Comparison of ENCODE assay signal across 29 mouse cellular contexts in the genomic region with DNA sequence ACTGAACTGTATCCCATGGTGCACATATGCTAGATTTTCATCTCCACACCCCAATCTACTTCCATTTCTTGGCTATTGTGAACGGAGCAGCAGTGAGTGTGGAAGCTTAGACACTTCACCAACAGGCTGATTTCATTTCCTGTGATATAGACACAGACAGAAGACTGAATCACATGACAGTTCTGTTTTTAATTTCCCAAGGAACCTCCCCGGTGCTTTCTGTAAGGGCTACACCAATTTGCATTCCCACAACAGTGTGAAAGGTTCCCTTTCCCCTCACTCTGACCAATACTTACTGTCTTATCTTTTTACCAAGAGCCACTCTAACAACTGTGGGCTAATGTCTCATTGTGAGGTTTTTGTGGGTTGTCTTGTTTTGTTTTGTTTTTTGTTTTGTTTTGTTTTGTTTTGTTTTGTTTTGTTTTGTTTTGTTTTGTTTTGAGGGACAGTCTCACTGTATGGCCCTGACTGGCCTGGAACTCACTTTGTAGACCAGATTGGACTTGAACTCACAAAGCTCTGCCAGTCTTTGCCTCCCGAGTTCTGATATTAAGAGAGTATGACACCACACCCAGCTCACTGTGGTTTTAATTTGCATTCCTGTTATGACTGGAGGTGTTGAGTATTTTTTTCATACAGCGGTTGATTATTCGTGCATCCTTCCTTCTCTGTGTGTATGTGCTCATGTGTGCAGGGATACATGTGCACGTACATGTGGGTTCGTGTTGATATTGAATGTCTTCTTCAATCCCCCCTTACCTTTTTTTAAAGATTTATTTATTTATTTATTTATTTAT. TPM values are rescaled to one million over a fixed set of nuclear protein-coding genes. Genes with fewer than 3 reads are reported as not detected.
A peak's percentile ranks its signal among the peaks of the same experiment; 100 is the strongest.
DNase-seq lines count a peak whose midpoint lies in the region; ATAC-seq and TF ChIP-seq lines count a peak whose summit lies in the region.
"Had no signal": no experiment of that assay in that cellular context is flagged by ENCODE, and none has a peak within 500 bp of the region (broad histone marks: within the 10 kb centered on the region; RNA-seq: fewer than 3 reads in every experiment).

No protein-coding gene starts in this region.

- H3K27ac ChIP-seq in limb, embryonic 14.5 days (replicated peaks; ENCODE audit: low read depth, low read length): 0 out of 2 replicates have a peak overlapping the region, but pooled peaks have one; percentile 19
- H3K27ac ChIP-seq in limb, embryonic 10.5 days: no peak overlapping the region
- H3K27ac ChIP-seq in embryonic facial prominence, embryonic 14.5 days (replicated peaks; ENCODE audit: low read depth, low read length): peak overlapping the region; percentile 40
- no peak overlapping the region for H3K27ac ChIP-seq in hindbrain, embryonic 10.5 days
- H3K27ac ChIP-seq: embryonic facial prominence, embryonic 12.5 days; hindbrain, embryonic 13.5 days; midbrain, embryonic 15.5 days; stomach, embryonic 15.5 days had no signal

- 74% methylated on average over 7 of the region's 7 CpGs for WGBS in limb, embryonic 14.5 days
- 83% methylated on average over 7 of the region's 7 CpGs for WGBS in limb, embryonic 10.5 days
- WGBS in embryonic facial prominence, embryonic 14.5 days: 68% methylated on average over 7 of the region's 7 CpGs
- WGBS in hindbrain, embryonic 10.5 days: 82% methylated on average over 7 of the region's 7 CpGs

- H3K27me3 ChIP-seq in limb, embryonic 14.5 days (ENCODE audit: control insufficient read depth, insufficient read depth, low read length): no peaks in the 10 kb centered on the region
- H3K27me3 ChIP-seq in limb, embryonic 10.5 days (ENCODE audit: low read depth, poor library complexity, severe bottlenecking): no peaks in the 10 kb centered on the region
- no peaks in the 10 kb centered on the region for H3K27me3 ChIP-seq in embryonic facial prominence, embryonic 14.5 days (replicated peaks; ENCODE audit: control insufficient read depth, insufficient read depth, low read length)
- no peaks in the 10 kb centered on the region for H3K27me3 ChIP-seq in hindbrain, embryonic 10.5 days (ENCODE audit: insufficient read depth, poor library complexity, severe bottlenecking)
- H3K27me3 ChIP-seq: embryonic facial prominence, embryonic 12.5 days; hindbrain, embryonic 13.5 days; midbrain, embryonic 15.5 days; stomach, embryonic 15.5 days had no signal

- no peak overlapping the region for H3K9ac ChIP-seq in limb, embryonic 14.5 days (ENCODE audit: low read depth, low read length, severe bottlenecking)
- no peak overlapping the region for H3K9ac ChIP-seq in embryonic facial prominence, embryonic 14.5 days (ENCODE audit: low read depth, low read length)
- H3K9ac ChIP-seq: embryonic facial prominence, embryonic 12.5 days; hindbrain, embryonic 13.5 days; liver, postnatal 0 days; midbrain, embryonic 15.5 days; stomach, embryonic 15.5 days had no signal

- TF ChIP-seq POLR2A in limb, embryonic 14.5 days (IDR thresholded peaks at IDR 0.05; ENCODE audit: borderline replicate concordance, extremely low read depth, insufficient read depth, insufficient read length): no peak

- H3K4me2 ChIP-seq in limb, embryonic 14.5 days (replicated peaks; ENCODE audit: low read depth, low read length, severe bottlenecking): no peak overlapping the region
- H3K4me2 ChIP-seq in embryonic facial prominence, embryonic 14.5 days (ENCODE audit: low read depth, low read length): no peak overlapping the region
- H3K4me2 ChIP-seq: embryonic facial prominence, embryonic 12.5 days; heart, embryonic 11.5 days; hindbrain, embryonic 13.5 days; midbrain, embryonic 15.5 days; stomach, embryonic 15.5 days had no signal

- no peaks in the 10 kb centered on the region for H3K9me3 ChIP-seq in limb, embryonic 14.5 days (ENCODE audit: control insufficient read depth, low read length)
- H3K9me3 ChIP-seq in limb, embryonic 10.5 days (replicated peaks): no peaks in the 10 kb centered on the region
- H3K9me3 ChIP-seq in embryonic facial prominence, embryonic 14.5 days (ENCODE audit: control insufficient read depth, low read length): no peaks in the 10 kb centered on the region
- H3K9me3 ChIP-seq in hindbrain, embryonic 10.5 days: no peaks in the 10 kb centered on the region
- H3K9me3 ChIP-seq: embryonic facial prominence, embryonic 12.5 days; hindbrain, embryonic 13.5 days; midbrain, embryonic 15.5 days; stomach, embryonic 15.5 days had no signal

- no peaks in the 10 kb centered on the region for H3K36me3 ChIP-seq in limb, embryonic 14.5 days (ENCODE audit: control insufficient read depth, insufficient read depth, low read length)
- H3K36me3 ChIP-seq in limb, embryonic 10.5 days: no peaks in the 10 kb centered on the region
- H3K36me3 ChIP-seq in embryonic facial prominence, embryonic 14.5 days (ENCODE audit: control insufficient read depth, insufficient read depth, low read length): no peaks in the 10 kb centered on the region
- H3K36me3 ChIP-seq in hindbrain, embryonic 10.5 days: no peaks in the 10 kb centered on the region
- H3K36me3 ChIP-seq: embryonic facial prominence, embryonic 12.5 days; hindbrain, embryonic 13.5 days; midbrain, embryonic 15.5 days; stomach, embryonic 15.5 days had no signal

- no peak for DNase-seq in limb, embryonic 14.5 days (ENCODE audit: low spot score)
- DNase-seq in limb, embryonic 10.5 days (ENCODE audit: low spot score): no peak
- no peak for DNase-seq in embryonic facial prominence, embryonic 14.5 days (ENCODE audit: low spot score)
- peak; percentile 35 for DNase-seq in naive thymus-derived CD4-positive, alpha-beta T cell, adult 2 months (ENCODE audit: low read depth)
- no peak for DNase-seq in hindbrain, embryonic 10.5 days (ENCODE audit: low spot score)
- DNase-seq in gastrocnemius, postnatal 25 days: no peak
- DNase-seq: adrenal gland, postnatal 36 days; cerebellum, adult 8-10 months; heart, postnatal 10 days; kidney, adult 11 months; kidney, postnatal 10 days; liver, postnatal 0 days; lung, postnatal 36 days; right cerebral cortex, postnatal 25 days; thymus, adult 18-20 months; thymus, postnatal 4 days had no signal

- ATAC-seq in limb, embryonic 14.5 days (ENCODE audit: low FRiP score, low read depth): no peak
- ATAC-seq in CD4-positive, CD25-positive, alpha-beta regulatory T cell, adult 4 months: peak; percentile 82
- no peak for ATAC-seq in embryonic facial prominence, embryonic 14.5 days (ENCODE audit: low read depth)
- no peak for ATAC-seq in megakaryocyte-erythroid progenitor cell, adult 5-6 weeks (replicated peaks; ENCODE audit: low FRiP score, low TSS enrichment, poor library complexity, severe bottlenecking)
- ATAC-seq: forebrain, embryonic 14.5 days; liver, postnatal 0 days; midbrain, embryonic 15.5 days had no signal

- H3K4me1 ChIP-seq in limb, embryonic 14.5 days (ENCODE audit: control insufficient read depth, insufficient read depth, low read length): no peaks in the 10 kb centered on the region
- 0 out of 2 replicates have a peak, but pooled peaks cover 7% of the 10 kb centered on the region for H3K4me1 ChIP-seq in limb, embryonic 10.5 days
- H3K4me1 ChIP-seq in embryonic facial prominence, embryonic 14.5 days (ENCODE audit: control insufficient read depth, insufficient read depth, low read length): peaks cover 1% of the 10 kb centered on the region; the same call in 1 of the 2 replicates
- no peaks in the 10 kb centered on the region; the same call in 1 of the 2 replicates for H3K4me1 ChIP-seq in hindbrain, embryonic 10.5 days (replicated peaks)
- H3K4me1 ChIP-seq: midbrain, embryonic 15.5 days had no signal

- H3K4me3 ChIP-seq in limb, embryonic 14.5 days (replicated peaks; ENCODE audit: low read length): no peak overlapping the region
- no peak overlapping the region for H3K4me3 ChIP-seq in limb, embryonic 10.5 days
- no peak overlapping the region for H3K4me3 ChIP-seq in embryonic facial prominence, embryonic 14.5 days (ENCODE audit: low read depth, low read length)
- no peak overlapping the region for H3K4me3 ChIP-seq in hindbrain, embryonic 10.5 days
- H3K4me3 ChIP-seq: embryonic facial prominence, embryonic 12.5 days; hindbrain, embryonic 13.5 days; midbrain, embryonic 15.5 days; stomach, embryonic 15.5 days had no signal

RNA-seq across cellular contexts. Expression of gene Cxcr1, which starts 6.8 kb away (rescaled TPM):
- polyA plus RNA-seq in limb, embryonic 14.5 days (2012; rRNA removed): not detected in 2 replicates
- not detected in 2 replicates for polyA plus RNA-seq in limb, embryonic 14.5 days (2014; fragmentation: Nextera tagmentation; extraction: Ambion mirVana)
- 0.10 TPM in 1 of 2 replicates, not detected in the other for polyA plus RNA-seq in limb, embryonic 10.5 days (2016; fragmentation: Nextera tagmentation; extraction: Ambion mirVana)
- not detected for polyA plus RNA-seq in CD4-positive, CD25-positive, alpha-beta regulatory T cell, adult 4 months (2017; shearing (Covaris generic))
- polyA plus RNA-seq in embryonic facial prominence, embryonic 14.5 days (2014; fragmentation: Nextera tagmentation; extraction: Ambion mirVana): not detected in 2 replicates
- polyA plus RNA-seq in hindbrain, embryonic 10.5 days (2016; fragmentation: Nextera tagmentation; extraction: Ambion mirVana): not detected in 2 replicates
- not detected for total RNA-seq in gastrocnemius, postnatal 25 days (2021)
- not detected in 2 replicates for total RNA-seq in megakaryocyte-erythroid progenitor cell, adult 5-6 weeks (2014; fragmentation: Nextera tagmentation)
- not detected in 2 replicates for total RNA-seq in megakaryocyte-erythroid progenitor cell, adult 5-6 weeks (2017)
- total RNA-seq: adrenal gland, postnatal 36 days; ES-E14; gastrocnemius, postnatal 4 days; heart, postnatal 10 days; layer of hippocampus, adult 18-20 months; left cerebral cortex, postnatal 36 days; liver, adult 2 months had no signal
- polyA plus RNA-seq: embryonic facial prominence, embryonic 12.5 days; forebrain, embryonic 14.5 days; heart, embryonic 11.5 days; hindbrain, embryonic 13.5 days; liver, adult 2 months; liver, postnatal 0 days; midbrain, embryonic 15.5 days; stomach, embryonic 15.5 days had no signal

RNA-seq across cellular contexts. Expression of gene Arpc2, which starts 34.6 kb away (rescaled TPM):
- polyA plus RNA-seq in limb, embryonic 14.5 days (2012; rRNA removed): 193 and 230 TPM in 2 replicates
- 344 and 345 TPM in 2 replicates for polyA plus RNA-seq in limb, embryonic 14.5 days (2014; fragmentation: Nextera tagmentation; extraction: Ambion mirVana)
- 355 and 369 TPM in 2 replicates for polyA plus RNA-seq in limb, embryonic 10.5 days (2016; fragmentation: Nextera tagmentation; extraction: Ambion mirVana)
- polyA plus RNA-seq in CD4-positive, CD25-positive, alpha-beta regulatory T cell, adult 4 months (2017; shearing (Covaris generic)): 100 to 1,000 TPM; 614 to 635 TPM
- polyA plus RNA-seq in embryonic facial prominence, embryonic 14.5 days (2014; fragmentation: Nextera tagmentation; extraction: Ambion mirVana): 341 and 347 TPM in 2 replicates
- polyA plus RNA-seq in hindbrain, embryonic 10.5 days (2016; fragmentation: Nextera tagmentation; extraction: Ambion mirVana): 352 and 355 TPM in 2 replicates
- total RNA-seq in gastrocnemius, postnatal 25 days (2021): 10 to 100 TPM; 62.7 to 70.6 TPM
- 211 and 242 TPM in 2 replicates for total RNA-seq in megakaryocyte-erythroid progenitor cell, adult 5-6 weeks (2014; fragmentation: Nextera tagmentation)
- total RNA-seq in megakaryocyte-erythroid progenitor cell, adult 5-6 weeks (2017): 228 and 233 TPM in 2 replicates

RNA-seq across cellular contexts. Expression of gene Cxcr2, which starts 47.5 kb away (rescaled TPM):
- polyA plus RNA-seq in limb, embryonic 14.5 days (2012; rRNA removed): 0.13 and 0.15 TPM in 2 replicates
- polyA plus RNA-seq in limb, embryonic 14.5 days (2014; fragmentation: Nextera tagmentation; extraction: Ambion mirVana): 0.06 TPM in 1 of 2 replicates, not detected in the other
- 0.06 and 0.19 TPM in 2 replicates for polyA plus RNA-seq in limb, embryonic 10.5 days (2016; fragmentation: Nextera tagmentation; extraction: Ambion mirVana)
- polyA plus RNA-seq in CD4-positive, CD25-positive, alpha-beta regulatory T cell, adult 4 months (2017; shearing (Covaris generic)): not detected
- 0.10 and 0.11 TPM in 2 replicates for polyA plus RNA-seq in embryonic facial prominence, embryonic 14.5 days (2014; fragmentation: Nextera tagmentation; extraction: Ambion mirVana)
- polyA plus RNA-seq in hindbrain, embryonic 10.5 days (2016; fragmentation: Nextera tagmentation; extraction: Ambion mirVana): 0.11 and 0.18 TPM in 2 replicates
- not detected for total RNA-seq in gastrocnemius, postnatal 25 days (2021)
- 1.5 TPM in 1 of 2 replicates, not detected in the other for total RNA-seq in megakaryocyte-erythroid progenitor cell, adult 5-6 weeks (2014; fragmentation: Nextera tagmentation)
- 0.38 and 0.57 TPM in 2 replicates for total RNA-seq in megakaryocyte-erythroid progenitor cell, adult 5-6 weeks (2017)
- total RNA-seq: layer of hippocampus, adult 18-20 months; liver, adult 2 months had no signal

Comparison
In these comparisons a context has a peak if more than half of its experiments do, and no peak if none do; other contexts are left out.
1. H3K27ac ChIP-seq: peak in limb, embryonic 14.5 days (single experiment) and embryonic facial prominence, embryonic 14.5 days (single experiment); none in limb, embryonic 10.5 days (single experiment) and hindbrain, embryonic 10.5 days (single experiment).